Mouse (Mus musculus) spleen, adult 18-20 months (tissue): ENCODE measurements at regions not wholly inside any gene's neighbourhood (a gene's known extent, or its start where the extent isn't known, plus 50 kb on each side); places are given as distances from the start of the nearest gene placed in this dataset.

ENCODE experiments used
- DNase-seq, 2 experiments: peaks; one replicate each; pipeline ENCODE4 v3.0.0; 2022; ENCODE audit warnings: mixed read lengths in 2 of 2

DNA sequence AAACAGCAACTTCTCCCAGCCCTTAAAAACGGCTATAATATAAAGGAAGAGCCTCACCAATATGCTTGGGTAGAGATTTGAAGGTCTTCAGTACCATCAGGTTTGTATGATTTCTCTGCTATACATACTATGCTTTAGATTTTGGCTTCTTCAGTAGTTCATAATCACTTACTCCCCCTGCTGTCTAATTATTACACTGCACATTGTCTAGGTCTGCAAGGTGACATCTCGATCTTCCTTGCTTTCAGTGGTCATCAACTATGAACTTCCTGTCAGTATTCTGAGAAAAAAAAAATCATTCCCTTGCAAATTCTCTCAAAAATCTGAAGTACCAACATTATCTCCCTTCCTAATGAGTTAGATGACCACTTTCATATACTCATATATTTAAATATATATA lies 225.4 kb upstream of the Galnt5 start:
- no peak for DNase-seq

DNA sequence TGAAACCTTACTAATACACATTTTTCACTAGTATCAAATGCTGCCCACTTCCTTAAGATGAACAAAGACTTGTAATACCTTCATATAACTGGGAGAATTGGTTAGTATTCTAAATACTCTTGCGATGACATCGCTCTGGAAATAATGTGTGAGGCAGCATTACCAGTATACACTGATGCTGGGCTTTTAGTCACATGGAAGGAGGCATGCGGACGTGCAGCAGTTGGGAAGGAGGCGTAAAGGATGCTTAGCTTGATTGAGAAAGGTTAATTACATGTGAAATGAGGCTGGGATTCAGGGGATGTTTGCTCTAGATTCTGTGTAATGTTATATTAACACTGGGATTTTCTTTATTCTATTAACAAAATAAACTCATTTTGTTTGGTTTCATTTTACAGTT lies 221.5 kb upstream of the Galnt5 start:
- DNase-seq: no peak

DNA sequence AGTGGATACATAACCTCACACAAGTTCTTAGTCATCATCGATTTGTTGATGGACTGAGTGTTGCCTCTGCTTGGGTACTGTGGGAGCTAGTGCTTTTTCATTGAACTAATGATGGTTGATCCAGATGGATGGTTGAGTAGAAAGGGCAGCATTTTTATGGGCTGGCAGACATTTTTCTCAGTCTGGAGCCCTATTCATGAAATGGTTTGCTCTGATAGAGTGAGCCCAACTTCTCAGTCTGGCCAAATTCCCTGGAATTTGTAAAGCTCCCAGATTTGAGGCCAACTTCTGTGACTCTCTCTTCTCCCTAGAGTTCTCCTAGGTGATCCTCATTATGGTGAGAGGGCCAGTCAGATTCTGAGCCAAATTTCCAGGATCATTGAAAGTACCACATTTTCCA lies 216.8 kb upstream of the Galnt5 start:
- no peak for DNase-seq

DNA sequence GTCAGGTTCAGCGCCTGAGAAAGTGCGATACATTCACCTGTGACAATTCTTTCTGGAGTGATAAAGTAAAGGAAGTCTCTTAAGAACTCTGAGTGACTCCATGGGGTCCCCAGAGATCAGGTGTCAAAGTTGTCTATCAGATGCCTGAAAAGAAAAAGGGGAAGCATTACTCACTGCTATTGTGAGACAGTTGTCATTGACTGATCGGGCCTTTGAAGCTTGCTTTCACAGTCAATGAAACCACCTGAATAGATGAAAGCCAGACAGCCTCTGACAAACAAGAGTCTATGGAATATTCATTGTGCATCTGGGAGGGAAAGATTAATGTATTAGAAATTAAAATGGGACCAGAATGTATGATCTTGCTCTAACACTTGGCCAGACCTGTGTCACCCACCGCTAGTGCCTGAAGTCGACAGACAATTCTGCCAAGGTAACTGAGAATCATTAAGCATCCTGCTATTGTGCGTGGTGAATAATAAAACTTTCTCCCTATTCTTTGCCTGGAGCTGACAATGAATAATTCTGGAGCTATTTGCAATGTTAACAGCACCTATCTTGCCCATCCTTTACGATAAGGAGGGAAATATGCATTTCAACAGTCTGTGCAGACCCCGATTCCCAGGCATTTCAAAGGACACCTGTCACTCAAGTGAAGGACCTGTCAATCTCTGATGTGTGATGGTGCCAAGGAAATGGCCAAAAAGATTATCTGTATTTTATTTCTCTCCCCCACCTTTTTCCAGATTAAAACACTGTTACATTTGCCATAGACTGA lies 204.0 kb upstream of the Galnt5 start:
- no peak for DNase-seq

DNA sequence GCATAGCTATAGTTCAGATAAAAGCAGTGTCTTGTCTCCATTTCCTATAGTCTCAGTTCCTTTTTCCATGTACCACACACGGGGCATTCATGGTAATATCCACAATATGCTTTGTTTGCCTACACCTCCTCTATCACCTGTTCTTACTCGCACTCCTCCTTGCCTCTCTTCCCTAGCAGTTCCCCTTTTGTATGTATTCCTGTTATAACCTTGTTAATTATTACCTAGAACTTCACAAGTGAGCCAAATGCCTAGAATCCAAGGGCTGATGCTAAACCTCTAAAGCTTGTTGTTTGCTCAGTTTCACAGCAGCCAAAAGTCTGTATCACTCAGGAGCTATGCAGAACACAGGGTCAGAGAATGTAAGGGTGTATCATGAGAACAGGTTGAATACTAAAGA lies 198.4 kb upstream of the Galnt5 start:
- no peak for DNase-seq

DNA sequence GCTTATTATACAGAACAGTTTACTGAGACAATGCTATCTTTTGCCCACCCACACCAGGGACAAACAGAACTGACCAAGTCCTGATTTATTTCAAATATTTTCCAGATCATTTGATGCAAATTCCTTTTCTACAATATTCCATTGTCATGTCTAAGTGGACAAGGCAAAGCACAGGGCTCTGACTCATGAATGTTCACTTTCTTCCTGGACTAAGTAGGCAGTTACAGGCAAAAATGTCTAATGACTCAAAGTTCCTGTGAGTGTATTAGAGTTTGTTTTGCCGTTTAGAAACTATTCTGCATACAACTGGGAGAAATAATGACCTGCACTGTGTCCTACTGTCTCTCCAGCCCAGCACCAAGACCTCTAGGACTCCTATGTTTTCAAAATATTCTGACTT lies 189.8 kb upstream of the Galnt5 start:
- DNase-seq: no peak

DNA sequence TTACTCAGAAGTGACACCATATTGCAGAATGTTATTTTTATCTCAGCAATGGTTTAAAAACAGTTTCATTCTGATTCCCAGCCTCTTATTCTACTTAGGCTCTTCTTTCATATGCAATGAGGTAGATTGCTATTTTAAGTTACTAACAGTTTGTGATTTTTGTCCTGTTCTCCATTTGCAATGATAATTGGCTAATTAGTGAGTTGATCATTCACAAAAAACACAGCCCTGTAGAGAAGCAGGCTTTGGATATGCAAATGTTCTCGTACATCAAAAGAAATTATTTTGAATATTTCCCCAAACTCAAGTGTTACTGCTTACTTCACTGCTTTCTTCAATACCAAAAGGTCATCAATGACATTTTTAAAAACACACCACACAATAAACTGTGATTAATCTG lies 184.7 kb upstream of the Galnt5 start:
- DNase-seq: no peak

DNA sequence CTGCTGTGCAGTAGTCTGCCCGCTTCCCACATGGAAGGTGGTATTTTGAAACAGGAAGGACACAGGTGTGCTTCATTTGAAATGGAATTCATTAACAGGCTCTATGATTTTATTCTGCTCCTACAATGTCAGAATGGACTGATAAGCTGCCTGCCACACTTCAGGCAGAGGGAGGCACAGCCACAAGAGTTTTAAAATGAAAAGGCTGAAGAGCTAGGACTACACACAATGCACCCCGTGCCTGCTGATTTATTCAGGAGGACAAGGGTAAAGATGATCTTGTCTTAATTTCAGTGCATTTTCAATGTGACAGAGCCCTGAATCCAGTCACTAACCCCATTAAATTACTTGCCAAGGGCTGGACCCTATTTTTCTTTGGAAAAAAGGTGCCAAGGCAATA lies 177.3 kb upstream of the Galnt5 start:
- DNase-seq: no peak

DNA sequence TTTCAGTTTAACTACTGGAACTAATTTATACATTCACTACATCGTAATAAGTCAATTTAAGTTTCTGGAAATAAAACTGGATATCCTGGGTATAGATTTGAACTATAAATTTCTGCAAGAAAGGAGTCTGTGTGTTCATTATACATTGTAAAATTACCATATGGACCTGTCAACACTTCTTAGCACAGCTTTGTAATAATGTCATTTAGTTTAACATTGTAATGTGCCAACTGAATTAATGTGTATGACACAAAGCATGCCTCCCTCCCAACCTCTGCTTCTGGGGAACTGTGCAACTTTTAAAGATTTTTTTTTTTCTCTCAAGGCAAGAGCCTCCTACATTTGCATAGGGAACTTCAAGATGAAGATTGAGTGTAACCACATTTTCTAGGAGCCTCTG lies 176.8 kb upstream of the Galnt5 start:
- DNase-seq: no peak

DNA sequence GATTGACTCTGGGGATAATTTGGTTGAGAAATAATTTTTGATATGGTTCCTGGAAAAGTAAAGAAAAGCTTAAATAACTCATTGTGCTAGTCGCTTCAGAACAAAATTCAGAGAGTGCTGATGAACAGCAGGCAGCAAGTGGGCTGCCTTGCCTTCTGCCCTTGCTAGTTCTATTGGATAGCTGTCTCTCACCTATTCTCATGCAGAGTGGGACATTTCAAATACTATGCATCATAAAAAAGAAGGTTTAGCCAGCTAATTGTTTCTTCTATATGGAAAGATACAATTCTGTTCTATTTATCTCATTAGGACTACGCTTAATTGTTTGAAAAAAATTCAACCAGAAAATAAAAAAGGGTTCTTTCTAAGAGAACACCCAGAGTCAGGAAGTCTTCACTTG lies 169.4 kb upstream of the Galnt5 start:
- DNase-seq: no peak

DNA sequence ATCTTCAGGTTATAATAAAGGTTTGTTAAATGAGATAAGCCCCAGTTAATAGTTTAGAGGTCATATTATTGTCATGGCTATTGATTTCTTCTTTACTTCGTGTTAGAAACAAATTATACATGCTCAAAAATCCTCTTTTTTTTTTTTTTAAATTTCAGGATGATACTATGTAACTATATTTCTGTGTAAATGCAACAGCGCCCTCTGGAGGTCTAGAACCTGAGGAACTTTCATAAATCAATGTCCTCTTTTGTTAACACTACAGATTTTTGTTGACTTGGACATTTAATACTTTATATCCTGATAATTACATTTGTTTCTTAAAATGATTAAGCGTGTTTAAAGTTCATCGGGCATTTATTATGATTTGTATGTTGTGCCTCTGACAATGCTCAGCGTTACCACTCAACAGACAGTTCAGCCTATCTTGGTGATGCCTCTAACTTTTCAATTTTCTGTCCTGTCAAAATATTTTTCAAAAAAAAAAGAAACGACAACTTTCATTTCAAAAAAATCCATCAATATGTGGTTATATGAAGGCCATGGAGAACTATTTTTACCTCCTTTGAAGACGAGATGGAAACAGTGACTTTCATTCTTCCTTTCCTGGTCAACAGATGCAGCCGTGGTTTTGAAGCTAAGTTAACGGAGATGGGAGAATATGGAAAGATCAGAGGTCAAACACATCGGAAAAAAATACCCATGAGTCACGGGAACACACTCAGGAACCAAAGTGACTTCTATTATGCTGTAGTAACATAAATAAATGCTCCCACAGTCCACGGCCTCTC lies 164.9 kb upstream of the Galnt5 start:
- DNase-seq: peak in 1 of 2 experiments; percentile 8

DNA sequence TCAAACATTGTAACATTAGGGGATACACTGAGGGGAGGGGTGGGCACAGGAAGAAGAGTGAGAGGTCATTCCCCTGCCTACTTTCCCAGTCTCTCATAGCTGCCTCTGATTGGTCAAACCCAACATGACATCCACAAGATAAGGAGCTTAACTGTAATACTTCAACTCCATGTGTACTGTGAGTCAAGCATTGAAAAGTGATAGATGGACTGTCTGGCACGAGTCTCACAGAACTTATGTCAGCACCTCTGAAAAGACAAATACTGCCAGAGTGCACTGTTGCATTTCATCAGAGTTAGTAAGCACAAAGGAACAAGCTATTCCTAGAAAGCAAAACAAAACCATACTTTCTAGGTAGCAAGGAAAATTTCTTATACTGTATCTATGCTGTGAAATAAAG lies 152.5 kb upstream of the Galnt5 start:
- no peak for DNase-seq

DNA sequence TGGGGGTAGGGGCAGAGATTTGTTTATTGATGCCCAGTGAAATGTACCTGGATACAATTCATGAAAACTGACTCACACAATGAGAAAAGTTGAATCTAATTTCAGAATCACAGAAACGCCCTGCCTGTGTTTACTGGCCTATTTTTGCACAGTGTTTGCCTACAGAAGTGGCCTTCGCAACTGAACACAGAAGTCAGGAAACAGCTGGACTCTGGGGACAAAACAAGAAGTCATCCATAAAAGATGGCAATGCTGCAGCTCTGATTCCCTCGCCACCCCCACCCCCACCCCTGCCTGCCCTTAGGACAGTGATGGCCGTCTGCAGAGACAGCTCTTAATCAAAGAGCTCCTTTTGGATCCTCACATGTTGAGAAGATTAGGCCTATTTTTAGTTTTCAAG lies 150.0 kb upstream of the Galnt5 start:
- DNase-seq: no peak

DNA sequence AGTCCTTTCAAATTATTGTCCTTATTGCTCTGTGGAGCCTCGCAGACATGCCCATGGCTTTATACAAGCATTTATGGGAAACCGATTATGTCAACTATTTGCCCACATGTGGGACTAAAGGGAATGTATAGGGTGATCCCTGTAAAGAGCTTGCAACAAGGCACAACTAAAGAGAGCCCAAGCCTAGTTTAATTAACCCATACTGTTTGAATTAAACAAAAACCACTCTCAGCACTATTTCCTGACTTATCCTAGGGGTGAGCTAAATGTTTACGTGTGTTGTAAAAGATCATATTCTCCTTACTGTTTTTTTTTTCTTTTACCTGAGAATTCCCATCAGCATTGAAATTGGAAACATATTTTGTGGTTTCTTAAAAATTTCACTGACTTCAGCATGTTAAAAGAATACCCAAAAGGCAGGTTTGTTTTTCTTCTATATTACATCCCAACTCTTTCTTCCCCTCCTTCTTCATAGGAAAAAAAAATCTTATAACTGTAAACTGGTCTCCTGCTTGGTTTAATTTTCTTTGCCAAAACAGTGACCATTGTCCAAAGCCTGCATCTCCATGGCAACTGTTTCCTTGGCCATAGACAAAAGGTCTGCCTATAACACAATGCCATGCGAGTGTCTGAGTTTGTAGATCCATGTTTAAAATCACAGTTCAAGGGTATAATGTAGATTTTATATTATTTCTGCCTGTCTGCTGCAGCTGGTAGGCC lies 148.2 kb upstream of the Galnt5 start:
- DNase-seq: no peak

DNA sequence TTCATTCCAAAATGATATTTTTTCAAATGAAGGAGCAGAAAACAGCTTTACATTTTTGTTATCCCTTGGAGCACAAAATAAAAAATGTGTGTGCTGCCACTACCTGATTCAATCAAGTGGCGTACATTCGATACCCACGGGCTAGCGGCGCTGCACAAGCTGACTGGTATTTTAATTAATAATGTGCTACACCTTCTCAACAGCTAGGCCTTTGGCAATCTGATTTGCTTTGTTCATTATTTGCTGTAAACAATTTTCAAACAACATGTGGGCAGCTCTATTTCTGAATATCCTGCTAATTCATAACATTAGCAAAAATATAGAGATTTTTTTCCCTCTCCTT lies 147.7 kb upstream of the Galnt5 start:
- no peak for DNase-seq

DNA sequence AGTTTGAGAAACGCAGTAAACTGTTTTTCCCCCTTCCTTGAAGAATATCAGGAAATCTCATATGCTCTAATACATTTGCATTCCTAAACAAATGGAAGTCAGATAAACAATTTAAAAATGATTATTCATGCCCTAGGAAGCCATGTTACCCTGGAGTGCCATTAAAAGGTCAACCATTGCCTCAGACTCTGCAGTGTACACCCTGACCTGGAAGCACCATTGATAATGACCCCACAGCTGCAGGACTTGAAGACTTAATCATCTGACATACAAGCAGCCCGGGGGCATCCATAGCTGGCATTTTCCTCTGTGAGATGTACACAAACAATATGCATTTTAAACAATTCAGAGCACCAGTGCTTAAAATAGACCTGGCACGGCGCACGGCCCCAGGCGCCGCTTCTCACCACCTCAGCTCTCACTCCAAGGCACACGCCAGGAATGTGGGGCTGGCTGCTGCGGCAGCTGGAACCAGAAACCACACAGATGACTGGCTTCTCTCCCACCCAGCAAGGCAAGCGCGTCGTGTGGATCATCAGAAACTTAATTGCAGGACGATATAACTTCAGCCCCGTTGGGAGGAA lies 141.1 kb upstream of the Galnt5 start:
- no peak for DNase-seq

DNA sequence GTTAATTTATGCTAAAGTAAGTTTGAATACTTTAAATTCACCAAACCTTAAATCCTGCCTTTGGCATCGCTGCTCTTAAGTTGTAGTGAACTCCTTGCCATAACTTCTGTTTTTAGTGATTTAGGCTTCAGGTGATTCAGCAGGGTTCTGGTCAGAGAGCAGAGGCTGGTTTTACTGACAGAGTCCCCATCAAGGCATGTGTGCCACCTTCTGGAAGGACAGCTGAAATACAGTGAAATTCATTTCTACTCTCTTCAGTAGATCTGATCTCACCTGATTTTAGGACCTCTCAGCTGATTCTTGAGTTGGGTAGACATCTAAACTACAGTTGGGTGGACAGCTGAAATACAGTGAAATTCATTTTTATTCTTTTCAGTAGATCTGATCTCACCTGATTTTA lies 132.4 kb upstream of the Galnt5 start:
- DNase-seq: no peak

DNA sequence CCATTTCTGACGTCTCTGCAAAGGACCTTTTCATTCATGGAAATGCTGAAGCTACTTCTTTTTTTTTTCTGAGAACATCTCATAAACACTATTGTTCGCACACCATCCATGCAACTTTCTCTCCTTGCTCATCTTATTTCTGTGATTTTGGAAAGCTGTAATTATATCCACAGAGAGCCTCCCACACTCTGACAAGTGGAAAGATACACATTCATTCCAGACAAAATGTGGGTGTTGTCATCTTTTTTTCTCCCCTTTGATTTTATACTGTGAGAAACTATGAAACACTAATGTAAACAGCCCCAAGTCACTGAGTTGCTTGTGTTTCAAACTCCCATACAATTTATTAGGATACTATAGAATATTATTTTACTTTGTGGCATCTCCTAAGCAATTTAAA lies 129.6 kb upstream of the Galnt5 start:
- DNase-seq: no peak

DNA sequence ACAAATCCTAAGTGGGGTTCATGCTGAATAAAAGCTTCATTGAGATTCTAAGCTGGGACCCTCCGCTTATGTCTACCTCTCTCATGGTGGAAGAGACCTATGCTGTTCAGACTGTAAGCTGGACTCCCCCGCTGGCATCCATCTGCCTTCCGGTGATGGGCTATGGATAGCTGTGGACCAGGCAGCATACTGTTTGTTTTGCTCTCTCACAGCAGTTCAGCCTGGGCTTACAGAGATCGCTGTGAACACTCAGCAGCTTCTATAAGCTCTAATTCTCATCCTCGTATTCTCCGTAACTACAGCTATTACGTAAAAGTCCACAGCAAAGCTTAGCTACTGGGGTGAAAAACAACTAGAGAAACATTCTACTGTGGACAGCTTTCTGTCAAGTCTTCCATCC lies 97.5 kb upstream of the Galnt5 start:
- no peak for DNase-seq

DNA sequence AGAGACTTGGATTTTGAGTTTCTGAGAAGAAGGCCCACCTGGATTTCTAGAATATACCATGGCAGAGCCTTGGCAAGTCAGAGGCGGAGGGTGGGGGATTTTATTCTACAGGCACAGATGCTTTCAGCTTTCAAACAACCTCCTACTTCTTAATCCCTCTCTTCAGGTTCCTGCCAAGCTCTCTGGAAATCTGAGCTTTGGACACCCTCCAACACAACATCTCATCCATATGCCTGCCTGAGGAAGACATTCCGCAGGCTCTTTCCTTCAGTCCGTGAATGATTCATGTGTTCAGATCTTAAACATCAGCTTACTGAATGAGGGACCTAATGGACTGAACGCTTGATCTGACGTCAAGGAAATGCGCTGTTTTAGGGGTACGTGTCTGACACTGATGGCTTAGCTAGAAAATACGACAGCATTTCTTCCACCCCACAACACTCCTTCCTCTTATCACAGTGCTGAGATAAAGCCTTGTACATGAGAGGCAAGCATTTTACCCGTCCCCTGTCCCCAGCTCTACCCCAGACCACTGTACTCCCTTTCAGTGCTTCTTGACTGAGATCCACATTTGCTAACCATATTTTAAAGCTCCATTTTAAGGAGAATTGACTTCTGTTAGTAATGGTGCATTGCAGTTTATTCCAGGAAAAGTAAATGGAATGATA lies 97.0 kb upstream of the Galnt5 start:
- no peak for DNase-seq

DNA sequence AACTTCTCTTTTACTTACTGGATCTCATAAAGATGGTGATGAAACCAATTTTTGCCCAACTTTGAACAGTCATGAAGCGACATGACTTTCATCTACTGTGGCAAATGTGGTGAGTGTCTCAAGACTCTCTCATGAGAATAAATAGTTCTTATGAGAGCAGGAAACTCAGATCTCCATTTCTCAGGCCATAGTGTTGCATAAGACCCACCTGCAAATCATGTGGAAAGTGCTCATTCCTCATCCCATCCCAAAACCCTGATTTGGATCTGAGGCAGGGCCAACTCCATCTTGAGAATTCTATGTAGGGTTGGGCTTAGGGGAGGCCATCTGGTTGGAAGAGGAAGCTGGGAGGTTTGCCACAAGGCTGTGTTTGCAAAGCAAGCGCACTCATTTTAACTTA lies 92.5 kb upstream of the Galnt5 start:
- DNase-seq: no peak

DNA sequence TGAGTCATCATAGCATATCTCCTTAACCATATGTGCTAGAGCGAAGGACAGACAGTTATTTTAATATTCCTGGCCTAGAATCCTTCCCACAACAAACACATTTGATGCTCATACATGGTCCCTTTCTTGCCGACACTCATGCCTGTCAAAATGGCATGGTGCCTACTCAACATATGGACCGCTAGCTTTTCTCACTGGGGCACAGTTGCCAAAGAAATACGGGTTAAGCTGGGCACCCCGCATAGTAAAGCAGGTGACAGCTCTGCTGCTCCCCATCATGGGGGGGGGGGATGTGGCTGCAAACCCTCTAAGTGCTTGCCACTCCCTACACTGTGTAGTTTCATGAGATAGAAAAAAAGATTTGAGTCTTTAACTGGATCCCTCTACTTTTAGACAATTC lies 90.7 kb upstream of the Galnt5 start:
- DNase-seq: no peak

DNA sequence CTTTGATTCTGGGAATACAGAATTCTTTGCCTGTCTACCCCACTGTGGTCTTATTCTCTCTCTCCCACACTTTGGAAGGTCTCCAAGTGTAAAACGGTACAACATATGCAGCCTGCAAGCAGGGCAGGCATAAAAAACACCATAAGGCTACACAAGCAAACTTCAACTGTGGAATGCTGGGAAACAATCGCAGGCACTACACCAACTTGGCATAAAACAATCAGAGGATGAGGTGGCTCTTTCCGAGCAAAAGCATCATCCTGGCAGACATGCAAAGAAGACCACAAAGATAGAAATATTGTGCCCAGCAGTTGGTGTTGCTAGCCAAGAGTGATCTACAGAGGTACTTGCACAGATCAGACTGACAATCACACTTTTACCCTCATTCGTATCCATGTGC lies 88.0 kb upstream of the Galnt5 start:
- no peak for DNase-seq
